Mouse (Mus musculus): ENCODE measurements around the gene Klrb1a.

DNA sequence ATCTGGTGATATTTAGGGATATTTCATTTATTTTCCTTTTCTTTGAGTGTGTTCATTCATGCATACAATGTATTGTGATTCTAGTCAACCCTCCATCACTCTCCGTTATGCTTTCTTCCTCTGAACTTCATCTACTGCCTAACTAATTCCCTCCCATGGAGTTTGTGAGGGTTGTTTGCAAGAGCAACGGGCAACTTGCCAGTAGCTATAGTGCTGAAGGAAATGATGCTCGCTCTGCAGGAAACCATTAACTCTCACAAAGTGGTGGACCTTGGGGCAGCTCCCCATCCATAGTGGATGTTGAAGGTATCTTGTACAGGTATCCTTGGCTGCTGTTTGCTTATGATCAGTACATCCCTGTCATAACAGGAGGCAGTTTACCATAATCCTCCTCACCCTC is 21.3 kb downstream of the Klrb1a start:
- TF ChIP-seq POLR2A (IDR thresholded peaks at IDR 0.05; ENCODE audit: control insufficient read depth, extremely low read depth, insufficient read depth, low read length, poor library complexity) (no peak), CTCF (IDR thresholded peaks at IDR 0.05; ENCODE audit: borderline replicate concordance, control insufficient read depth, extremely low read depth, insufficient read depth, low read length, poor library complexity) (no peak)

Data from thymus, adult 2 months (tissue).